Mouse (Mus musculus): ENCODE data around the gene Mpnd.

The Mpnd gene

GRCm38 (mm10) chr17:56005415-56006061 is at the start of gene Mpnd, which contains the start of gene Stap2:
Gene Mpnd, plus strand, starts transcription at chr17:56005711.
Gene Stap2, minus strand, starts transcription at chr17:56005584.
- DNase-seq (ENCODE audit: low read depth), result peak; percentile 96

GRCm38 (mm10) chr17:55956129-55956528 is 49.4 kb upstream of the Mpnd start:
- no peak for DNase-seq (ENCODE audit: low read depth)

GRCm38 (mm10) chr17:55956591-55956990 is 48.9 kb upstream of the Mpnd start:
- DNase-seq (ENCODE audit: low read depth), result no peak

- peak; percentile 84 for DNase-seq (ENCODE audit: low read depth)
These were observed 48.3 kb upstream of the Mpnd start for GRCm38 (mm10) chr17:55957168-55957567.

GRCm38 (mm10) chr17:55957726-55958583 is 47.6 kb upstream of the Mpnd start:
- no peak for DNase-seq (ENCODE audit: low read depth)

- DNase-seq (ENCODE audit: low read depth), result no peak
These were observed 47.0 kb upstream of the Mpnd start for GRCm38 (mm10) chr17:55958584-55958886.

GRCm38 (mm10) chr17:55958918-55959728 is 46.4 kb upstream of the Mpnd start, which contains the start of gene Yju2:
Gene Yju2, plus strand, starts transcription at chr17:55959099.
- peak; percentile 96 for DNase-seq (ENCODE audit: low read depth)

- DNase-seq (ENCODE audit: low read depth), result no peak
These were observed 45.4 kb upstream of the Mpnd start for GRCm38 (mm10) chr17:55959946-55960740.

- DNase-seq (ENCODE audit: low read depth), result no peak
These were observed 44.7 kb upstream of the Mpnd start for GRCm38 (mm10) chr17:55960791-55961190.

GRCm38 (mm10) chr17:55961631-55962030 is 43.9 kb upstream of the Mpnd start:
- DNase-seq (ENCODE audit: low read depth), result no peak

- DNase-seq (ENCODE audit: low read depth), result no peak
These were observed 42.3 kb upstream of the Mpnd start for GRCm38 (mm10) chr17:55963171-55963570.

GRCm38 (mm10) chr17:55964496-55964895 is 41.0 kb upstream of the Mpnd start:
- DNase-seq (ENCODE audit: low read depth), result no peak

- DNase-seq (ENCODE audit: low read depth), result no peak
These were observed 40.5 kb upstream of the Mpnd start for GRCm38 (mm10) chr17:55964996-55965395.

GRCm38 (mm10) chr17:55967186-55967585 is 38.3 kb upstream of the Mpnd start:
- no peak for DNase-seq (ENCODE audit: low read depth)

- DNase-seq (ENCODE audit: low read depth), result no peak
These were observed 37.3 kb upstream of the Mpnd start for GRCm38 (mm10) chr17:55968210-55968609.

GRCm38 (mm10) chr17:55969560-55969959 is 36.0 kb upstream of the Mpnd start:
- no peak for DNase-seq (ENCODE audit: low read depth)

GRCm38 (mm10) chr17:55969966-55970891 is 35.3 kb upstream of the Mpnd start, which contains the start of gene Shd:
Gene Shd, plus strand, starts transcription at chr17:55970467.
- no peak for DNase-seq (ENCODE audit: low read depth)

GRCm38 (mm10) chr17:55971453-55971852 is 34.1 kb upstream of the Mpnd start:
- no peak for DNase-seq (ENCODE audit: low read depth)

- DNase-seq (ENCODE audit: low read depth), result peak; percentile 82
These were observed 29.2 kb upstream of the Mpnd start for GRCm38 (mm10) chr17:55976255-55976862.

- no peak for DNase-seq (ENCODE audit: low read depth)
These were observed 28.2 kb upstream of the Mpnd start for GRCm38 (mm10) chr17:55977301-55977700.

Measured in naive thymus-derived CD4-positive, alpha-beta T cell, adult 2 months (primary cell).